ENCODE assay signal across 10 mouse cellular contexts in the genomic region with DNA sequence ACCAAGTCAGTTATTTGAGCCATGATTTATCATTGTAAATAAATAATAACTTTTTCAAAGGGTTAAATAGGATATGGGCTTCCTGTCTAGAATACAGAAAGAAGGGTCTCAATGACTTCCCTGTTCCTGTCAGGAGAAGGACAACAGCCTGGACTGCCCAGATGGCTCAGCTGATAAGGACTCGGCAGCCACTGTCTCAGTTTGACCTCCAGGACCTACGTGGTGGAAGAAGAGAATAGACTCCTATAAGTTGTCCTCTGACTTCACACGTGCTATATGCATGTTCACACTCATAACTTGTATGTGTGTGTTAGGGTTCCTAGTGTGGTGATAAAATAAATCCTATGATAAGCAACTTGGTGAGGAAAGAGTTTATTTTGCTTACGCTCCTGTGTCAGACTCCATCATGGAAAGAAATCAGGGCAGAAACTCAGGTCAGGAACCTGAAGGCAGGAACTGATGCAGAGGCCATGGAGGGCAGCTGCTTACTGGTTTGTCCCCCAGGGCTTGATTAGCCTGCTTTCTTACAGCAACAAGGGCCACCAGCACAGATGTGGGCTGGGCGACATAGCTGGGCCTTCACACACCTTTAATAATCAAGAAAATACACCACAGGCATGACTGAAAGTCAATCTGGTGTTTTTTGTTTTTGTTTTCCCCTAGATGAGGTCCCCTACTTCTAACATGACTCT. TPM values are rescaled to one million over a fixed set of nuclear protein-coding genes. Genes with fewer than 3 reads are reported as not detected.
A peak's percentile ranks its signal among the peaks of the same experiment; 100 is the strongest.
DNase-seq lines count a peak whose midpoint lies in the region; ATAC-seq lines count a peak whose summit lies in the region.
"Had no signal": no experiment of that assay in that cellular context is flagged by ENCODE, and none has a peak within 500 bp of the region (broad histone marks: within the 10 kb centered on the region; RNA-seq: fewer than 3 reads in every experiment).

No protein-coding gene starts in this region.

- H3K9me3 ChIP-seq in heart, embryonic 13.5 days: peaks cover 3% of the 10 kb centered on the region; the same call in 1 of the 2 replicates
- H3K9me3 ChIP-seq in midbrain, embryonic 11.5 days (ENCODE audit: control insufficient read depth, low read length): no peaks in the 10 kb centered on the region
- H3K9me3 ChIP-seq in midbrain, embryonic 14.5 days (ENCODE audit: control insufficient read depth, low read length): no peaks in the 10 kb centered on the region
- H3K9me3 ChIP-seq in limb, embryonic 10.5 days (replicated peaks): no peaks in the 10 kb centered on the region
- H3K9me3 ChIP-seq in stomach, embryonic 16.5 days (replicated peaks; ENCODE audit: control insufficient read depth, low read length): no peaks in the 10 kb centered on the region
- H3K9me3 ChIP-seq: forebrain, embryonic 12.5 days had no signal

- H3K27me3 ChIP-seq in heart, embryonic 13.5 days (replicated peaks): no peaks in the 10 kb centered on the region
- no peaks in the 10 kb centered on the region for H3K27me3 ChIP-seq in midbrain, embryonic 11.5 days (ENCODE audit: control insufficient read depth, insufficient read depth, low read length)
- no peaks in the 10 kb centered on the region for H3K27me3 ChIP-seq in midbrain, embryonic 14.5 days (ENCODE audit: control insufficient read depth, insufficient read depth, low read length)
- H3K27me3 ChIP-seq in limb, embryonic 10.5 days (ENCODE audit: low read depth, poor library complexity, severe bottlenecking): no peaks in the 10 kb centered on the region
- no peaks in the 10 kb centered on the region for H3K27me3 ChIP-seq in stomach, embryonic 16.5 days (ENCODE audit: control insufficient read depth, insufficient read depth, low read length)
- H3K27me3 ChIP-seq: forebrain, embryonic 12.5 days had no signal

- H3K4me1 ChIP-seq in heart, embryonic 13.5 days: peaks cover 32% of the 10 kb centered on the region
- peaks cover 5% of the 10 kb centered on the region for H3K4me1 ChIP-seq in midbrain, embryonic 11.5 days (ENCODE audit: control insufficient read depth, insufficient read depth, low read length)
- peaks cover 6% of the 10 kb centered on the region; the same call in 1 of the 2 replicates for H3K4me1 ChIP-seq in midbrain, embryonic 14.5 days (ENCODE audit: control insufficient read depth, insufficient read depth, low read length)
- H3K4me1 ChIP-seq in limb, embryonic 10.5 days: peaks cover 28% of the 10 kb centered on the region
- H3K4me1 ChIP-seq in stomach, embryonic 16.5 days (ENCODE audit: control insufficient read depth, insufficient read depth, low read length): peaks cover 20% of the 10 kb centered on the region

- no peak overlapping the region; the same call in 1 of the 2 replicates for H3K4me3 ChIP-seq in heart, embryonic 13.5 days
- H3K4me3 ChIP-seq in midbrain, embryonic 11.5 days (ENCODE audit: low read depth, low read length): no peak overlapping the region
- H3K4me3 ChIP-seq in midbrain, embryonic 14.5 days (replicated peaks; ENCODE audit: low read depth, low read length): no peak overlapping the region
- no peak overlapping the region for H3K4me3 ChIP-seq in limb, embryonic 10.5 days
- H3K4me3 ChIP-seq in stomach, embryonic 16.5 days (replicated peaks; ENCODE audit: low read length): no peak overlapping the region

- H3K4me2 ChIP-seq in heart, embryonic 13.5 days: peak overlapping the region; percentile 87
- peak overlapping the region; percentile 69; the same call in 1 of the 2 replicates for H3K4me2 ChIP-seq in midbrain, embryonic 11.5 days
- no peak overlapping the region for H3K4me2 ChIP-seq in midbrain, embryonic 14.5 days (ENCODE audit: low read length)
- peak overlapping the region; percentile 67; the same call in 1 of the 2 replicates for H3K4me2 ChIP-seq in stomach, embryonic 16.5 days (ENCODE audit: low read depth, low read length)

- H3K36me3 ChIP-seq in heart, embryonic 13.5 days: 0 out of 2 replicates have a peak, but pooled peaks cover 4% of the 10 kb centered on the region
- no peaks in the 10 kb centered on the region for H3K36me3 ChIP-seq in midbrain, embryonic 11.5 days (ENCODE audit: control insufficient read depth, insufficient read depth, low read length)
- H3K36me3 ChIP-seq in midbrain, embryonic 14.5 days (ENCODE audit: control insufficient read depth, insufficient read depth, low read length): no peaks in the 10 kb centered on the region
- no peaks in the 10 kb centered on the region for H3K36me3 ChIP-seq in limb, embryonic 10.5 days
- peaks cover 4% of the 10 kb centered on the region; the same call in 1 of the 2 replicates for H3K36me3 ChIP-seq in stomach, embryonic 16.5 days (ENCODE audit: control insufficient read depth, insufficient read depth, low read length)
- H3K36me3 ChIP-seq: forebrain, embryonic 12.5 days had no signal

- ATAC-seq in heart, embryonic 13.5 days (ENCODE audit: extremely low read depth, insufficient number of reproducible peaks, low FRiP score, low TSS enrichment): no peak
- ATAC-seq in midbrain, embryonic 11.5 days (ENCODE audit: low FRiP score): no peak
- no peak for ATAC-seq in midbrain, embryonic 14.5 days (ENCODE audit: low FRiP score, low TSS enrichment)
- ATAC-seq in stomach, embryonic 16.5 days (ENCODE audit: insufficient read depth, low FRiP score): no peak

- peak overlapping the region; percentile 97; the same call in 1 of the 2 replicates for H3K9ac ChIP-seq in heart, embryonic 13.5 days
- no peak overlapping the region for H3K9ac ChIP-seq in midbrain, embryonic 11.5 days (ENCODE audit: low read length)
- H3K9ac ChIP-seq in midbrain, embryonic 14.5 days (replicated peaks; ENCODE audit: low read length): no peak overlapping the region
- H3K9ac ChIP-seq in stomach, embryonic 16.5 days (ENCODE audit: low read length): no peak overlapping the region

- DNase-seq in heart, adult 8-10 months (ENCODE audit: low spot score): no peak
- DNase-seq in midbrain, embryonic 11.5 days (ENCODE audit: low spot score, missing footprints): peak; percentile 84
- DNase-seq in midbrain, embryonic 14.5 days: no peak
- DNase-seq in limb, embryonic 10.5 days (ENCODE audit: low spot score): no peak
- no peak for DNase-seq in frontal cortex, postnatal 14 days (ENCODE audit: low spot score in 2 of 2)
- no peak for DNase-seq in adipocyte (ENCODE audit: low spot score)
- DNase-seq: cerebellum, adult 18-20 months had no signal

- 69% methylated on average over 5 of the region's 5 CpGs for WGBS in heart, embryonic 13.5 days
- WGBS in midbrain, embryonic 11.5 days: 89% methylated on average over 5 of the region's 5 CpGs
- WGBS in midbrain, embryonic 14.5 days: 86% methylated on average over 5 of the region's 5 CpGs
- WGBS in limb, embryonic 10.5 days: 82% methylated on average over 5 of the region's 5 CpGs
- WGBS in stomach, embryonic 16.5 days: 80% methylated on average over 5 of the region's 5 CpGs

- peak overlapping the region; percentile 99 for H3K27ac ChIP-seq in heart, embryonic 13.5 days (replicated peaks)
- H3K27ac ChIP-seq in midbrain, embryonic 11.5 days (ENCODE audit: low read depth, low read length): no peak overlapping the region
- H3K27ac ChIP-seq in midbrain, embryonic 14.5 days (replicated peaks; ENCODE audit: low read depth, low read length): no peak overlapping the region
- H3K27ac ChIP-seq in limb, embryonic 10.5 days: peak overlapping the region; percentile 100; the same call in 1 of the 2 replicates
- no peak overlapping the region for H3K27ac ChIP-seq in stomach, embryonic 16.5 days (ENCODE audit: low read length)

RNA-seq across cellular contexts. Expression of a gene that starts 1.4 kb away (rescaled TPM):
- 20.0 and 20.5 TPM in 2 replicates for polyA plus RNA-seq in heart, embryonic 13.5 days (2015; fragmentation: Nextera tagmentation; extraction: Ambion mirVana)
- total RNA-seq in heart, adult 8-10 months (2022): 10 to 100 TPM; 29.0 to 32.4 (median 30.3) TPM
- polyA plus RNA-seq in midbrain, embryonic 11.5 days (2014; fragmentation: Nextera tagmentation; extraction: Ambion mirVana): 16.7 and 21.7 TPM in 2 replicates
- 4.5 and 8.3 TPM in 2 replicates for polyA plus RNA-seq in midbrain, embryonic 14.5 days (2014; fragmentation: Nextera tagmentation; extraction: Ambion mirVana)
- 18.4 and 19.4 TPM in 2 replicates for polyA plus RNA-seq in limb, embryonic 10.5 days (2016; fragmentation: Nextera tagmentation; extraction: Ambion mirVana)
- 28.2 and 31.3 TPM in 2 replicates for polyA plus RNA-seq in stomach, embryonic 16.5 days (2015; fragmentation: Nextera tagmentation; extraction: Ambion mirVana)

Comparison
In these comparisons a context has a peak if more than half of its experiments do, and no peak if none do; other contexts are left out.
1. H3K27ac ChIP-seq: peak in heart, embryonic 13.5 days (single experiment) and limb, embryonic 10.5 days (single experiment); none in midbrain, embryonic 11.5 days (single experiment), midbrain, embryonic 14.5 days (single experiment) and stomach, embryonic 16.5 days (single experiment).